Mouse (Mus musculus) embryonic fibroblast, embryonic 13.5 days (primary cell): Measurements from ENCODE around the gene Fxyd6. TPM values are rescaled to one million over a fixed set of nuclear protein-coding genes. Genes with fewer than 3 reads are reported as not detected.

Experiments used
- H3K27ac ChIP-seq: 2 replicates; pipeline ENCODE4 v1.5.1; 2012; ENCODE audit warnings: low read length, control low read depth, inconsistent platforms; ENCODE audit not compliant: insufficient read depth
- H3K4me1 ChIP-seq: 2 replicates; pipeline ENCODE4 v1.6.1; 2011; ENCODE audit warnings: low read length; ENCODE audit not compliant: control insufficient read depth, insufficient read depth
- H3K4me3 ChIP-seq: 2 replicates; pipeline ENCODE4 v1.5.1; 2011; ENCODE audit warnings: mild to moderate bottlenecking, control low read depth, low read length; ENCODE audit not compliant: insufficient read depth
- CTCF ChIP-seq: IDR thresholded peaks from 2 replicates; pipeline ENCODE4 v1.5.1; 2011; ENCODE audit warnings: mild to moderate bottlenecking, control low read depth, low read length, moderate library complexity, borderline replicate concordance; ENCODE audit not compliant: insufficient read depth
- POLR2A ChIP-seq: IDR thresholded peaks from 2 replicates; pipeline ENCODE4 v1.6.1; 2011; ENCODE audit warnings: low read depth, mild to moderate bottlenecking, control low read depth, low read length, moderate library complexity
- polyA plus RNA-seq: library from polyadenylated mRNA; stranded (reverse); fragments of >200 nt; gene quantifications from 2 replicates; pipeline ENCODE4 v1.2.4, GENCODE M21; 2011; ENCODE audit warnings: low read depth; ENCODE audit not compliant: missing spikeins, insufficient read length

Fxyd6 gene
- polyA plus RNA-seq, 1 experiment = 20.6 TPM

DNA sequence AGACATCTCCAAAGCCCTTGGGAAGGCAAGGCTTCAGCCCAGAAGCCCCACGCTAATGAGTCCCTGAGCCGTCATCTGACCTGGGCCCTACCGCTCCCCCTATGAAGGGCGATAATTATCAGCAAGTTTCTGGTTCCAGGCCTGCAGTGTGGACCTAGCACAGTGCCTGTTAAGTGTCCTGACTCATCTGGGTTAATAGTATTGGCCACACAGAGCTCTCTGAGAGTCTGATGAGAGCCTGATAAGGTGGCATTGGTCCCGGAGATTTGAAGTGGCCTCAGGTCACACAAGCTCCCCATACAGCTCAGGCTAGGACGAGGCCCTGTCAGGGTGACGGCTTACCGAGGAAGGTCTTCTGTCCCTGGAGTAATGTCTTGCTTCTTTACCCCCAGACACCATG is 19.6 kb downstream of the Fxyd6 start:
- Histone ChIP-seq H3K27ac (no peak overlapping the region), H3K4me3 (no peak overlapping the region), H3K4me1 (no peaks in the 10 kb centered on the region)
- TF ChIP-seq CTCF (no peak), POLR2A (no peak)

DNA sequence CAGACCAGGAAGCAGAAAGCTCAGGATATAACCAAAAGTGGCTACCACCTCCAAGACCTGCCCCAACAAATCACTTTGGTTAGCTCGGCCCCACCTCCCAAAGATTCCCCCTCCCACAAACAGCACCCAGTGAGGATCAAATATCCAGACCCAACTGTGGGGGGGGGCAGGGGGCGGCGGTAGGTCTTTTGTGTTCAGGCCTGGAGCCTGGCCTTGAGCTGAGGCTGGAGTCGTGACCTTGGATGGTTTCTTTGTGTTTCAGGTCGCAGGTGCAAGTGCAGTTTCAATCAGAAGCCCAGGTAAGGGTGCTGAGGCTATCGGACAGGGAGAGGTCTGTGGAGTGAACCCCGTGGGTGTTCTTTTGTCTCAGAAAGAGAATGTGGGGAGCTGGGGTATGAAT is 21.3 kb downstream of the Fxyd6 start:
- Histone ChIP-seq H3K4me3 (no peak overlapping the region), H3K27ac (no peak overlapping the region), H3K4me1 (no peaks in the 10 kb centered on the region)
- no peak for TF ChIP-seq CTCF
- no peak for TF ChIP-seq POLR2A

DNA sequence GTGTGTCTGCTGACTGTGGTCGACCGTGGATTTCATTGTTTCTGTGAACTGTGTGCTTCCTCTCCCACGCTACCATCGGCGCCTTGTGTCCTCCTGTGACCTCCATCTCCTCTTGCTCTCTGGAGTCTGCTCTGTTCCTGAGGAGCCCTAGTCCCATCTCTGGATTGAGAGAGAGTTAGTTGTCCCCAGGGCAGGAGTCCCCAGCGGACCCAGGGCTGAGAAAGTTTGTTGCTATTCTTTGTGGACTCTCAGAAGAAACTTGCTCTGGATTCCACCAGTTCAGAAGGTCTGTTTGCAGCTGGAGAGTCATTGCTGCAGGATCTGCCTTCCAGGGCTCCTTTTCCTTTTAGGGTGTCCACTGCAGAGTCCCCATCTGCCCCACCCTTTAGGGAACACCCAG is 25.2 kb downstream of the Fxyd6 start:
- H3K4me1 ChIP-seq = no peaks in the 10 kb centered on the region
- no peak for TF ChIP-seq CTCF
- no peak for TF ChIP-seq POLR2A
- no peak overlapping the region for H3K4me3 ChIP-seq
- no peak overlapping the region for H3K27ac ChIP-seq

DNA sequence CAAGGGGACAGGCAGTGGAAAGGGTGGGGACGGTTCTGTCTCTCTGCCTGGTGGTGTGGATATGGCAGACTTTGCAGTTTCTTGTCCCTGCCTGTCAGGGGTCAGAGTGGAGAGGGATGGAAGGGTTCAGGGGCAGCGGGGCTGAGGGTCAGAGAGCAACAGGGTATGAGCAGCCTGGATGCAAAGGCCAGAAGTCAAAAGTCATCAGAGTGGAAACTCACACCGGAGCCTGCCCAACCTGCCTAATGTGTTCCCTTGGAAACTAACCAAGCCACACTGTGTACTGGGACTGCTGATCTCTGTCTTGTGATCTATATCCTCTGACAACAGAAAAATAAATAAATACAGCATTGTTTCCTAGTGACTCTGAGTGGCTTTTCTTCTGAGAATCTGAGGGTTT is 25.8 kb downstream of the Fxyd6 start:
- TF ChIP-seq POLR2A (no peak), CTCF (no peak)
- H3K4me3 ChIP-seq = no peak overlapping the region
- no peaks in the 10 kb centered on the region for H3K4me1 ChIP-seq
- no peak overlapping the region for H3K27ac ChIP-seq

DNA sequence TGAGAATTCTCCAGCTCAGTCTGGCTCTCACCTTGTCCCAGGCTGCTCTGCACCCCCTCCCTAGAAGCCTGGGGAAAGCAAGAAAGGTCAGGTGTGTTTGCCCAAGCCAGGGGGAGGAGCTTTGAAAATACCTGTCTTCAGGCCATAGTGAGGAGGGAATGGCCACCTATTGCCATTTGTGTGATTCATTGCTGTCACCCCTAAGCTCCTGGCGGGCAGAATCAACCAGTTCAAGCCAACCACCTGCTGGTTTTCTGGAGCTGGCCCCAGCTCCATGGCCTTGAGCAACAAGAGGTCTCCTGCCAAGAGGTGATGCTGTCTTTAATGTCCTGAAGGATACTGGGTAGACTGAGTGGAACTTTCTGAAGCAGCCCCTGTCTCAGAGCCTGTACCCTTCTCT is 28.4 kb downstream of the Fxyd6 start:
- H3K4me1 ChIP-seq = no peaks in the 10 kb centered on the region
- H3K27ac ChIP-seq = no peak overlapping the region
- no peak overlapping the region for H3K4me3 ChIP-seq
- TF ChIP-seq CTCF (no peak), POLR2A (no peak)

DNA sequence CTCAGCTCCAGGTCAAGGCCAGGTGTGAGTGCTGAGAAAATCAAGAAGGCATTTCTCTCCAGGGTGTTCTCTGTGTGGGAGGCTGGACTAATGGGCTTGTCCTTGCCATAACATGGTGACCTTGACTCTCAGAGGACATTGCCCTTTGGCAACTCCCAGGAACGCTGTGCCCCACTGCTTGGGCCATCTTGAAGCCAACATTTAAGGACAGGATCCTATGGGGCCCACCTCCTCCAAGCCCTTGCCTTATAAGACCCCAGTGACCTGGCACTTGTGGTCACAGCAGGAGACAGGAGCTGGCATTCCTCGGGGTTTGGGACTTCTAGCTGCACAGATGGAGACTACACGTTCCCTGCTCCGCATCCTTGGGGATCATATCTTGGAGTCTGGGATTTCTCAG is 29.4 kb downstream of the Fxyd6 start, which contains the start of gene Fxyd2:
Gene Fxyd2 (plus strand): TSS at position 236 of the 400 bp plus-strand sequence.
- Histone ChIP-seq H3K4me1 (no peaks in the 10 kb centered on the region), H3K4me3 (no peak within 1 kb of the TSS), H3K27ac (no peak within 1 kb of the TSS)
- TF ChIP-seq POLR2A (no peak), CTCF (no peak)

DNA sequence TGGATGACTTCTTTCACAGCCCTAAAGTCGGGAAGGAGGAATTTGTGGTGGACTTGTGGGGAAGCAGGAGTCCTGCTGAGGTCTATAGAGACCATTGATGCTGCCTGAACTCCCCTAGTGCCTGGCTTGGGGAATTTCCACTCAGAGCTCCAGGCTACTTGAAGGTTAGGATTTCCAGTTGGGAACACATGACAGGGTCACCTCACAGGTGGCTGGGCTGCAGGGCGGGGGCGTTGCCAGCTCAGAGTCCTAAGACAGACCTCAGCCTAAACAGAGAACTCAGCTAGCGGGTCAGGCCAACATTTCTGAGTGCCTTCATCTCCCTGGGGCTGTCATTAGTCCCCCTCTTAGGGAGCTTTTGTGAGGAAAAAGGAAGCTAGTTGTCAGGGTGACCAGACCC is 31.9 kb downstream of the Fxyd6 start:
- no peak for TF ChIP-seq CTCF
- TF ChIP-seq POLR2A = no peak
- Histone ChIP-seq H3K27ac (no peak overlapping the region), H3K4me1 (no peaks in the 10 kb centered on the region), H3K4me3 (no peak overlapping the region)

DNA sequence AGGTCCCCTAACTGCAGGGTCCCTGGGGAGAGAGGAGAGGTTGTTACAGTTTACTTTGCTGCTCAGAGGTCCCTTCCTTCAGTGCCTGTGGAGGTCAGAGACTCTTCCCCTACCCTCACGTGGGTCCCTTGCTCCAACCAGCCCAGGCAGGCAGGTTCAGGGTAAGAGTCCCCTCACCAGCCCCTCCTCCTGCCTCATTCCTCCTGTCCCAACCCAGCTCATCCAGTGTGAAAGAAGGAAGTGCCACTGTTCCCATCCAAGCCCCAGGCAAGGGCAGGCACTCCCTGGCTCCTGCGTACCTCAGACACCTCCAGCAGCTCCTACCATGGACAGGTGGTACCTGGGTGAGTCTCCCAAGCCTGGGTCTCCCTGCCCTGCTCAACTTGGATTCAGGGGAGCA is 33.0 kb downstream of the Fxyd6 start:
- no peaks in the 10 kb centered on the region for H3K4me1 ChIP-seq
- H3K27ac ChIP-seq = no peak overlapping the region
- no peak for TF ChIP-seq POLR2A
- no peak for TF ChIP-seq CTCF
- H3K4me3 ChIP-seq = no peak overlapping the region

DNA sequence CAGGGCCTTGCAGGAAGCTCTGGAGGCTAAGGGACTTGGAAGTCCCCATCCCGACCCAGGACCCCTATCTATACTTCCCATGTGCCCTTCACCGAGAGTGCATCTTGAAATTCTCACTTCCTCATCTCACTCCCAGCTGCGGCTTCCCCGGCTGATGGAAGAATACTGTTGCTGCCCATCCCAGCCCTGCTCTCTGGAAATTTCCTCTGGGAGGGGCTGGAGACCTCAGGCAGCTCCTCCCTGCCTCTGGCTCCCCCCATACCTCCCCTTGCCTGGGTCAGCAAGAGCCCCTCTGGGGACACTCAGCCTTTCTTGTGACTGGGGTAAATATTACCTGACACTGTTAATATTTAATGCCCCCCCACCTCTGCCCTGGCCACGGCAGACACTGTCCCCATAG is 35.7 kb downstream of the Fxyd6 start:
- Histone ChIP-seq H3K27ac (no peak overlapping the region), H3K4me3 (no peak overlapping the region), H3K4me1 (no peaks in the 10 kb centered on the region)
- TF ChIP-seq POLR2A = no peak
- TF ChIP-seq CTCF = no peak

DNA sequence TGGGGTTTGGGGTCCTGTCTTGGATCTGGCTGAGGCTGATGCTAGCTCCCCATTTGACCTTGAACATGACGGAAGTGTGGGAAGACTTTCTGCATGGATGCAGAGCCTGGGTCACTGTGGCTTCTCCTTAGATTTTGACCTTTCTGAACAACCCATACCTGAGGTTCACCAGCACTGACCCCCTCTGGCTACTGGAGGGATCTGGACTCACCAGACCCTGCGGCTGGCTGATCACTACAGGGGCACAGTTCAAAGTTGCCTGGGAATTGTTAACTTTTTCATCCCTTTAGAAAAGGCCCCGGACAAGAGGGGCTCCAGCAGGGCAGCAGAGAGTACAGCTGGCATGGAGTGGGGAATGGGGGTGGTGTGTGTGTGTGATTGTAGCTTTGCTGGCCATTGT is 36.8 kb downstream of the Fxyd6 start:
- TF ChIP-seq CTCF (no peak), POLR2A (no peak)
- H3K27ac ChIP-seq = no peak overlapping the region
- no peak overlapping the region for H3K4me3 ChIP-seq
- H3K4me1 ChIP-seq = no peaks in the 10 kb centered on the region

DNA sequence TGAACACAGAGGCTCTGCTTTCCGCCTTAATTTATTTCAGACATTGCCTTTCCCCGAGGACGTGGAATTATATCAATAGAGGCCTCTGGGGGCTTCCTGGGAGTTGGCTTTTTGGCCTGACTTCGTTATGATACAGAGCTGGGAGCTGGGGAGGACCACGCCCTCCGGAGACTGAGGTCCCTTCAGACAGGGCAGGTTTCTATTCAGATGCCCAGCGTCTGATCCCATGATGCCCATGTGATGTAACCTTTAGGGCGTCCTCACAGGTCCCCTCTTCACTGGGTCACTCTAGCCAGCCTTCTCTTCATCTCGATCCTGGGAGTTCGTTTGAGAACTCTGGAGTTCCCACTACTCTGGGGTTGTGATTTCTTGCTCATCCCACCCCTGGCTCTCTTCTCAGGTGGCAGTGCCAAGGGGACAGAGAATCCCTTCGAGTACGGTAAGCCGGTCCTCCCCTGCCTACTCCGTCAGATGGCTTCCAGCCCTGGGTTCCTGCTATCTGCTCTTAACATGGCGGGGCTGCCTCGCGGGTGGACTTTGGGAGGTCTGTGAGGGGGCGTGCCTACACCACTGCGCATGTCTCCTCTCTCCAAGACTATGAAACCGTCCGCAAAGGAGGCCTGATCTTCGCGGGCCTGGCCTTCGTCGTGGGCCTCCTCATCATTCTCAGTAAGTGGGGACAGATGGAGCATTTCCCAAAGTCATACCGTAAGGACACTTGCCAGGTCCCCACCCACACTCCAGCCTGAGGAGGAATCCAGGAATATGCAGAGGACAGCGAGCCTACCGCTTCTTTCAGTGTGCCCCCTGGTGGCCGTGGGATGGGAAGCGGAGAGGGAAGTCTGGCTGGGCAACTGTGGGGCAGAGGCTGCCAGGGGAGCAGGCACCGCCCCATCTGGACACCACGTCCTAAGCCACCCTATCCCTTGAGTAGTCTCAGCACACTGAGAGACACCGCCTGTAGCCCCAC is 38.0 kb downstream of the Fxyd6 start:
- no peak overlapping the region for H3K27ac ChIP-seq
- H3K4me3 ChIP-seq = no peak overlapping the region
- H3K4me1 ChIP-seq = no peaks in the 10 kb centered on the region
- TF ChIP-seq POLR2A (no peak), CTCF (peak; percentile 84)
